In genomic region chr2:11086996-11087395, GRCm38 (mm10) we compare ENCODE assay signal across 9 mouse cellular contexts.
DNase-seq lines count a peak whose midpoint lies in the region; ATAC-seq lines count a peak whose summit lies in the region.
"Had no signal": no experiment of that assay in that cellular context is flagged by ENCODE, and none has a peak within 500 bp of the region (broad histone marks: within the 10 kb centered on the region; RNA-seq: fewer than 3 reads in every experiment).

No protein-coding gene starts in this region.

- no peak for ATAC-seq in hindbrain, embryonic 14.5 days (ENCODE audit: low FRiP score)
- no peak for ATAC-seq in hindbrain, embryonic 13.5 days (ENCODE audit: low FRiP score)

- no peak overlapping the region for H3K27ac ChIP-seq in hindbrain, embryonic 14.5 days
- H3K27ac ChIP-seq in hindbrain, embryonic 13.5 days = no peak overlapping the region

- H3K9ac ChIP-seq in hindbrain, embryonic 14.5 days = no peak overlapping the region
- H3K9ac ChIP-seq in hindbrain, embryonic 13.5 days = no peak overlapping the region

- 36% methylated on average over 1 of the region's 1 CpGs for WGBS in hindbrain, embryonic 14.5 days
- WGBS in hindbrain, embryonic 13.5 days = 46% methylated on average over 1 of the region's 1 CpGs

- H3K4me1 ChIP-seq in hindbrain, embryonic 14.5 days (replicated peaks; ENCODE audit: control insufficient read depth, insufficient read depth, low read length) = no peaks in the 10 kb centered on the region
- H3K4me1 ChIP-seq in hindbrain, embryonic 13.5 days (replicated peaks) = no peaks in the 10 kb centered on the region

- H3K27me3 ChIP-seq in hindbrain, embryonic 14.5 days (ENCODE audit: control insufficient read depth, insufficient read depth, low read length) = no peaks in the 10 kb centered on the region
- H3K27me3 ChIP-seq in hindbrain, embryonic 13.5 days = no peaks in the 10 kb centered on the region

- DNase-seq in hindbrain, embryonic 14.5 days (ENCODE audit: low spot score) = peak; percentile 45
- DNase-seq in CD4-positive helper T cell, adult 2 months (ENCODE audit: low read depth, low spot score) = peak; percentile 47
- DNase-seq in NIH3T3 (ENCODE audit: low read depth) = peak; percentile 25
- DNase-seq in induced T-regulatory cell, adult 2 months (ENCODE audit: low read depth) = peak; percentile 66
- peak; percentile 3 to 8 for DNase-seq in natural killer cell, adult 2 months (ENCODE audit: low spot score in 2 of 2)
- DNase-seq in urinary bladder, postnatal 36 days (ENCODE audit: low spot score in 2 of 2) = no peak
- DNase-seq in spleen, postnatal 14 days (ENCODE audit: low spot score in 2 of 2) = no peak

- no peaks in the 10 kb centered on the region for H3K36me3 ChIP-seq in hindbrain, embryonic 14.5 days (replicated peaks; ENCODE audit: control insufficient read depth, insufficient read depth)
- no peaks in the 10 kb centered on the region for H3K36me3 ChIP-seq in hindbrain, embryonic 13.5 days

- no peak overlapping the region for H3K4me3 ChIP-seq in hindbrain, embryonic 14.5 days (replicated peaks; ENCODE audit: low read length)
- no peak overlapping the region for H3K4me3 ChIP-seq in hindbrain, embryonic 13.5 days
- H3K4me3 ChIP-seq: erythroblast, embryonic 14.5 days had no signal

- H3K4me2 ChIP-seq in hindbrain, embryonic 14.5 days (replicated peaks) = no peak overlapping the region
- no peak overlapping the region for H3K4me2 ChIP-seq in hindbrain, embryonic 13.5 days

- no peaks in the 10 kb centered on the region for H3K9me3 ChIP-seq in hindbrain, embryonic 14.5 days (ENCODE audit: control insufficient read depth, low read length)
- H3K9me3 ChIP-seq in hindbrain, embryonic 13.5 days = no peaks in the 10 kb centered on the region

Comparison
In these comparisons a context has a peak if more than half of its experiments do, and no peak if none do; other contexts are left out.
1. DNase-seq: peak in hindbrain, embryonic 14.5 days (single experiment), CD4-positive helper T cell, adult 2 months (single experiment), NIH3T3 (single experiment), induced T-regulatory cell, adult 2 months (single experiment) and natural killer cell, adult 2 months (2 of 2); none in urinary bladder, postnatal 36 days (0 of 2) and spleen, postnatal 14 days (0 of 2).